Mouse (Mus musculus): Measurements from ENCODE around the gene Fgfr2. TPM values are rescaled to one million over a fixed set of nuclear protein-coding genes. Genes with fewer than 3 reads are reported as not detected.

Gene Fgfr2
- polyA plus RNA-seq, 1 experiment from 2014 or later: 24.9 TPM

DNA sequence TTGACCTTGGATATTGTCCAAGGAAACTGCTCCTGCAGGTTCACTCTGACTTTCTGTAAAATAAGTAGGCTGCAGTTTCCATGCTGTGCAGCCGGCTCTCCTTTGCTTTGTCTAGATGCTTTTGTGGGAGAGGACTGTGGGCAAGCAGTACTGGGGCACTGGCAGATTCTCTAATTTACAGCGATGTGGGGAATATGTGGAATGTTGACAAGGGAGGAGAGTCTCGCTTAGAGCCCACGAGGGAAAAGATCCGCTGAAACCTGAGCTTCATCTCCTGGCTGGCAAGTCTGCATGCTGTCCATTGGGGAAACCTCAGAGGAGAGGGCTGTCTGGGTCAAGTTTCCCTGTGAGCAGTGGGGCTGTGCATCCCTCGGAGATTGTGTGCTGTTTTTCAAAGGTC lies 2485.3 kb downstream of the Fgfr2 start:
- no peak for ATAC-seq (replicated peaks; ENCODE audit: insufficient number of reproducible peaks, low FRiP score, low TSS enrichment)
- no peak overlapping the region for H3K9ac ChIP-seq (ENCODE audit: low read depth, low read length)
- H3K27ac ChIP-seq (ENCODE audit: low read depth, low read length): no peak overlapping the region; the same call in 1 of the 2 replicates
- H3K4me2 ChIP-seq: no peak overlapping the region
- H3K4me3 ChIP-seq (ENCODE audit: low read depth, low read length): no peak overlapping the region
- WGBS (ENCODE audit: insufficient replicate concordance): 27% methylated on average over 6 of the region's 6 CpGs
- peaks cover 3% of the 10 kb centered on the region; the same call in 1 of the 2 replicates for H3K4me1 ChIP-seq (ENCODE audit: control insufficient read depth, insufficient read depth, low read length)
- no peaks in the 10 kb centered on the region for H3K36me3 ChIP-seq (ENCODE audit: control insufficient read depth, insufficient read depth, low read length)
- H3K9me3 ChIP-seq (replicated peaks; ENCODE audit: control insufficient read depth, low read length): no peaks in the 10 kb centered on the region
- no peaks in the 10 kb centered on the region for H3K27me3 ChIP-seq (ENCODE audit: control insufficient read depth, insufficient read depth, low read length)

DNA sequence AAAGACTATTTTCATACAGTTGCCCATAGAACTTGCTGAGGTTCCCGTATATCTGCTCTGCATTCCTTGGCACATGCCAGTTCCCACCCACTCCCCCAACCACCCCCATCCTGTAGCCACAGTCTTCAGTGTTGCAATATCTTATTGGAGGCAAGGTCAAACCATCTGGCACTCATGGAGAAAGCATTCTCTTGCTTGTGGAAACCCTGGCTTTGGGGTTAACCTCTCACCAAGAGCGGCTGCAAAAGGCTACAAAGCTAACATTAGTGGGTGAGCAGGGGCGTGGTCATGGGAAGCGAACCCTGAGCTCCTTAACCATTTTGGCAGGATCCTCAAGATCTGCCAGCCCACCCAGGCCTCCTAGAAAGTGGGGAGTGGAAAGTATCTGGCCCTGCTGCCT lies 2486.2 kb downstream of the Fgfr2 start:
- H3K9me3 ChIP-seq (replicated peaks; ENCODE audit: control insufficient read depth, low read length): no peaks in the 10 kb centered on the region
- WGBS (ENCODE audit: insufficient replicate concordance): 74% methylated on average over 4 of the region's 4 CpGs
- H3K27me3 ChIP-seq (ENCODE audit: control insufficient read depth, insufficient read depth, low read length): no peaks in the 10 kb centered on the region
- H3K36me3 ChIP-seq (ENCODE audit: control insufficient read depth, insufficient read depth, low read length): no peaks in the 10 kb centered on the region
- H3K27ac ChIP-seq (ENCODE audit: low read depth, low read length): no peak overlapping the region
- H3K9ac ChIP-seq (ENCODE audit: low read depth, low read length): no peak overlapping the region
- no peak overlapping the region for H3K4me2 ChIP-seq
- peaks cover 4% of the 10 kb centered on the region for H3K4me1 ChIP-seq (ENCODE audit: control insufficient read depth, insufficient read depth, low read length)
- no peak for ATAC-seq (replicated peaks; ENCODE audit: insufficient number of reproducible peaks, low FRiP score, low TSS enrichment)
- H3K4me3 ChIP-seq (ENCODE audit: low read depth, low read length): no peak overlapping the region

DNA sequence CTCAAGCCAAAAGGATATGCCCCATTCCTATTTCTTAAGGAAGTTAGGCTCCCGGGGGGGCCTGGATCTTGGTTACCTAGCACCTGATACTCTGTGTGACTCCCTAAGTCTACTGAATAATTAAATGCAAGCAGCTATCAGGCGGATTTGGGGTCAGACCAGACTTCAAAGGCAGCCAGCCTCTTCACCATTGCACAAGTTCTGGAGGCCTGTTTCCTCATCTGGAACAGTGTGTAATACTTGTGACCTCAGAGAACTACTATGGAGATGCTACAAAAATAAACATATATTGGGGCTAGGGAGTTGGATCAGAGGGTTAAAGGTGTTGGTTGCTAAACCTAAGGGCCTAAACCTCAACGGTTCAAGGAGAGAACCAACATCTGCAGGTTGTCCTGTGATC lies 2486.9 kb downstream of the Fgfr2 start:
- H3K9ac ChIP-seq (ENCODE audit: low read depth, low read length): no peak overlapping the region
- H3K27ac ChIP-seq (ENCODE audit: low read depth, low read length): no peak overlapping the region
- no peak for ATAC-seq (replicated peaks; ENCODE audit: insufficient number of reproducible peaks, low FRiP score, low TSS enrichment)
- no peak overlapping the region for H3K4me3 ChIP-seq (ENCODE audit: low read depth, low read length)
- H3K36me3 ChIP-seq (ENCODE audit: control insufficient read depth, insufficient read depth, low read length): no peaks in the 10 kb centered on the region
- H3K9me3 ChIP-seq (replicated peaks; ENCODE audit: control insufficient read depth, low read length): no peaks in the 10 kb centered on the region
- H3K4me2 ChIP-seq: no peak overlapping the region
- peaks cover 11% of the 10 kb centered on the region for H3K4me1 ChIP-seq (ENCODE audit: control insufficient read depth, insufficient read depth, low read length)
- 79% methylated on average over 3 of the region's 3 CpGs for WGBS (ENCODE audit: insufficient replicate concordance)
- H3K27me3 ChIP-seq (ENCODE audit: control insufficient read depth, insufficient read depth, low read length): no peaks in the 10 kb centered on the region

DNA sequence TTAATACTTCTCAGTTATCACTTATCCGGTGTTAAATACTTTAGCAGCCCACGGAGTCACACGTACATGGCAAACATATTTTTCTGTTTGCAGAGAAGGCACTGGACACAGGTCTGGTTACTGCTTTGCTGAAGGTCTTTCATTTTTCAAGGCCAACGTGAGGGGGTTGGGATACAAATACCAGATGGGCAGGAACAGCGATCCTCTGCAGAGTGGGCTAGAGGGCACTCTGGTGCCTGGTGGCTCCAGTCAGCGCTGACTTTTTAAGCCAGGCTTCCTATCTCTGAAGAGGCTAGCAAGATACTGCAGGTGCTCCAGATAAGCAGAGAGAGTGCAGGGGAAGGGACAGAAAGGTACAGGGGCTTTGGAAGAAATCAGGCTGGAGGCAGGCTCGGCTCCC lies 2487.9 kb downstream of the Fgfr2 start:
- Histone ChIP-seq H3K4me2 (no peak overlapping the region), H3K4me1 (ENCODE audit: control insufficient read depth, insufficient read depth, low read length) (peaks cover 14% of the 10 kb centered on the region), H3K4me3 (ENCODE audit: low read depth, low read length) (no peak overlapping the region), H3K27ac (ENCODE audit: low read depth, low read length) (no peak overlapping the region), H3K36me3 (ENCODE audit: control insufficient read depth, insufficient read depth, low read length) (no peaks in the 10 kb centered on the region), H3K9ac (ENCODE audit: low read depth, low read length) (no peak overlapping the region), H3K27me3 (ENCODE audit: control insufficient read depth, insufficient read depth, low read length) (no peaks in the 10 kb centered on the region), H3K9me3 (replicated peaks; ENCODE audit: control insufficient read depth, low read length) (no peaks in the 10 kb centered on the region)
- no peak for ATAC-seq (replicated peaks; ENCODE audit: insufficient number of reproducible peaks, low FRiP score, low TSS enrichment)
- 37% methylated on average over 7 of the region's 7 CpGs for WGBS (ENCODE audit: insufficient replicate concordance)

DNA sequence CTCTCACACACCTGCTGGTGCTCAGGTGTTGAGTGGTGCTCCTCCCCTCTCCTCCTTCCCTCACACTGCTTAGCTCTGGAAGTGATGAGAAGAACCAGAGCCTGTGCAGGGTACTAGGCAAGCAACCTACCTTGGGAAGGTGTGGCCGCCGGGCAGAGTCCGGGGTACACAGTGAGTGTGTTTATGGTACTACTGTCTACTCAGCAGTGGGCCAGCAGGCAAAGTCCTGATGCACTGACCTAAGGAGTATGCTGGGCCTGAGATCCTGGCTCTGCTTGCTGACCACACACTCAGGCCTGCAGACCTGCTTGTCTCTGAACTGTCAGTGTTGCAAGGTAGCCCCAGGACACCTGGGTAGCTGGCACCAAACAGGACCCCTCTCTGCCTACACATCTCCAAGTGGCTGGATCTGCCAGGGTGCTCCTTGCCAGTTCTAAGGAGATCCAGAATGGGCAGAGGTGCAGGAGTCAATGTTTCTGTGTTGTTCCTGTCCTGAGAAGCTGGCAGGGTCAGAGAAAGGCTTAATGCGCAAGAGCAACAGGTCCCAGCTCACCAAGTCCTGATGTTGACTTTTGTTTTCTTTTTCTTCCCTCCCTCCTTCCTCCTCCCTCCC lies 2488.8 kb downstream of the Fgfr2 start:
- H3K27ac ChIP-seq (ENCODE audit: low read depth, low read length): no peak overlapping the region
- no peak overlapping the region for H3K4me2 ChIP-seq
- peaks cover 15% of the 10 kb centered on the region for H3K4me1 ChIP-seq (ENCODE audit: control insufficient read depth, insufficient read depth, low read length)
- WGBS (ENCODE audit: insufficient replicate concordance): 83% methylated on average over 4 of the region's 4 CpGs
- H3K4me3 ChIP-seq (ENCODE audit: low read depth, low read length): no peak overlapping the region
- H3K9ac ChIP-seq (ENCODE audit: low read depth, low read length): no peak overlapping the region
- ATAC-seq (replicated peaks; ENCODE audit: insufficient number of reproducible peaks, low FRiP score, low TSS enrichment): no peak
- H3K27me3 ChIP-seq (ENCODE audit: control insufficient read depth, insufficient read depth, low read length): no peaks in the 10 kb centered on the region
- no peaks in the 10 kb centered on the region for H3K9me3 ChIP-seq (replicated peaks; ENCODE audit: control insufficient read depth, low read length)
- H3K36me3 ChIP-seq (ENCODE audit: control insufficient read depth, insufficient read depth, low read length): no peaks in the 10 kb centered on the region

DNA sequence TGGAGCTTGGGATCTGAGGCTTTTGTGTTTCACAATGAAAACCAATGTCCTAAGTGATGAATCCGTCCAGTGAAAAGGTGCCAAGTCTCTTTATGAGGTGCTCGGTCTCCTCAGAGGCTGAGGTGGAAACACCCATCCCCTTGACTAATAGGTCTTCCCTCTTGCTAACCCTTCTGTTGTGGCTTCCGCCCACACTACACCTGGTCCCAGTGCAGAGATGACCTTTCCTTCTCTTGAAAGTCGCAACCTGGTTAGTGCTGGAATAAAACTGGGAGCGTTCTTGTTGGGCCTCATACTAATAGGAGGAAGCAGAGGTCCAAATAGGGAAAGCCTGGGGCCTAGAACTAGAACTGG lies 2490.8 kb downstream of the Fgfr2 start:
- Histone ChIP-seq H3K4me1 (ENCODE audit: control insufficient read depth, insufficient read depth, low read length) (peaks cover 24% of the 10 kb centered on the region), H3K27me3 (ENCODE audit: control insufficient read depth, insufficient read depth, low read length) (no peaks in the 10 kb centered on the region), H3K9me3 (replicated peaks; ENCODE audit: control insufficient read depth, low read length) (no peaks in the 10 kb centered on the region), H3K36me3 (ENCODE audit: control insufficient read depth, insufficient read depth, low read length) (no peaks in the 10 kb centered on the region), H3K4me3 (ENCODE audit: low read depth, low read length) (no peak overlapping the region), H3K27ac (ENCODE audit: low read depth, low read length) (no peak overlapping the region), H3K4me2 (no peak overlapping the region), H3K9ac (ENCODE audit: low read depth, low read length) (no peak overlapping the region)
- ATAC-seq (replicated peaks; ENCODE audit: insufficient number of reproducible peaks, low FRiP score, low TSS enrichment): no peak
- WGBS (ENCODE audit: insufficient replicate concordance): 82% methylated on average over 5 of the region's 5 CpGs

DNA sequence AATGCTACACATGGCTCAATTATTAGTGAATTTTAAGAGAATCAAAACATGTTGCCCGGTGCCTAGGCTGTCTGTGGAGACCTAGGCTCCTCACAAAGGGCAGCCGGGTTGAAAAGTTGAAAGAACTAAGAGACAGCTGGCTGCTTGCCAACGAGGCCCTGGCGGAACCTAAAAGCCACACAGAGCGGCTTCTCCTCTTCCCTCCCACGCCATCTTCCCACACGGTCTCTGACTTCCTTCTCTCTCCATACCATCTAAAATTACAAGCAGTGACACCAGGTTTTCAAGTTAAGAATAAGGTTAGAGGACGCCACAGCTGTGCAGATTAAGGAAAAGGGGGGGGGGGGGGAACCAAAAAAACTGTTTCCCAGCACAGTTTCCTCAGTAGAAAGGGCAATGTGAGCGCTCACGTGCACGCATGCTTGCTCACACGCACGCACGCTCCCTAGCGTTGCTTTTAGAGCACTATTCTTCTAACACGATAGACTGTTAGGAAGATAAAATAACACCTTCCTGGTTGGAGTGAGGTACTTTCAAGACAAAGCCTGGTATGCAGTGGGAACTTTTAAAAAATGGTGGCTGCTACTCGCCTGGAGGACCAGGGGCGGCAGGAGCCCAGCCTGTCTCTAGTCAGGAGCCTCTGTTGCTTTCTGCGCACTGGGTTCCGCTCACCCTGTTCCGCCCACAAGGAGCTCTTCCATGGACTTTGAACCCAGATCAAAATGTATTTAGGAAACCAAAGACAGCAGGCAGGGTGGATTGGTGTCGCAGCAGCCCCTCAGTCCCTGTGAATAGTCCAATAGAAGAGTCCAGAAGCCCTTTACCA lies 2491.4 kb downstream of the Fgfr2 start:
- H3K36me3 ChIP-seq (ENCODE audit: control insufficient read depth, insufficient read depth, low read length): no peaks in the 10 kb centered on the region
- no peaks in the 10 kb centered on the region for H3K27me3 ChIP-seq (ENCODE audit: control insufficient read depth, insufficient read depth, low read length)
- no peak overlapping the region for H3K4me3 ChIP-seq (ENCODE audit: low read depth, low read length)
- WGBS (ENCODE audit: insufficient replicate concordance): 58% methylated on average over 22 of the region's 22 CpGs
- H3K9me3 ChIP-seq (replicated peaks; ENCODE audit: control insufficient read depth, low read length): no peaks in the 10 kb centered on the region
- H3K27ac ChIP-seq (ENCODE audit: low read depth, low read length): peak overlapping the region; percentile 22; the same call in 1 of the 2 replicates
- H3K4me1 ChIP-seq (ENCODE audit: control insufficient read depth, insufficient read depth, low read length): peaks cover 24% of the 10 kb centered on the region
- H3K4me2 ChIP-seq: no peak overlapping the region
- no peak overlapping the region for H3K9ac ChIP-seq (ENCODE audit: low read depth, low read length)
- ATAC-seq (replicated peaks; ENCODE audit: insufficient number of reproducible peaks, low FRiP score, low TSS enrichment): 0 out of 2 replicates have a peak, but pooled peaks have one; percentile 23

DNA sequence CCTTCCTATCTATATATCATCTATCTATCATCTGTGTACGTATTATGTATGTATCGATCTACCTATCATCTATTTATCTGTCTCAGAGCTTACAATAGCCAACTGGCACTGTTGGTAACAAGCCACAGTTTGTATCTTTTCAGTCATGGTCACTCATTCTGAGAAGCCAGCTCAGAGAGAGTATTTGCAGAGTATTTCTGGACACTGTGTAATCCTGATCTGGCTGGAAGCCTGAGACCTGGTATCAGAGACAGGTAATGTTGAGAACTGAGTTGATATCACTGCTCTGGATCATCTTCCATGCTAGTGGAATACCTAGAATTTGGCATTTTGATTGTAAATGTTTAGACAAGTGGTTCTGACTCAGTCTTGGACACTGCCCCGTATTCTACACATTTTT lies 2492.2 kb downstream of the Fgfr2 start:
- Histone ChIP-seq H3K4me1 (ENCODE audit: control insufficient read depth, insufficient read depth, low read length) (peaks cover 24% of the 10 kb centered on the region), H3K36me3 (ENCODE audit: control insufficient read depth, insufficient read depth, low read length) (no peaks in the 10 kb centered on the region), H3K27me3 (ENCODE audit: control insufficient read depth, insufficient read depth, low read length) (no peaks in the 10 kb centered on the region), H3K9ac (ENCODE audit: low read depth, low read length) (no peak overlapping the region), H3K27ac (ENCODE audit: low read depth, low read length) (no peak overlapping the region), H3K9me3 (replicated peaks; ENCODE audit: control insufficient read depth, low read length) (no peaks in the 10 kb centered on the region), H3K4me2 (no peak overlapping the region), H3K4me3 (ENCODE audit: low read depth, low read length) (no peak overlapping the region)
- WGBS (ENCODE audit: insufficient replicate concordance): 91% methylated on average over 3 of the region's 3 CpGs
- no peak for ATAC-seq (replicated peaks; ENCODE audit: insufficient number of reproducible peaks, low FRiP score, low TSS enrichment)

DNA sequence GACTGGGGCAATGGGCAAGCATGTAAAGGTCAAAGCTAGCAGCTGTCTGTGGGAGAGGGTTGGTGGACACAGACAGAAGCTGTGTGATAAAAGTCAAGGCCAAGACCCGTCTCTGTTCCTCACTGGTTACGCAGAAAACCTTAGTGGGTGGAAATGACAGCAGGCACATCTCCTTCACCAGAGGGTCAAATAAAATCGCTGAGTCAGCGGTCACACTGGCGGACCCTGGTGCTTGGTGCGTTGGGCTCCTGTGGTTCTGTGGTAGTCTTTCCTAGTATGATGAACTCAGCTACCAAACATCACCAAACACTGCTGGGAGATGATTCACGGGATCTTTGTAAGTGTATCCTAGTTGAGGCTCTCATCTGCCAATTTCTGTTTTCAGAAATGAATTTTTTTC lies 2493.2 kb downstream of the Fgfr2 start:
- H3K4me3 ChIP-seq (ENCODE audit: low read depth, low read length): no peak overlapping the region
- H3K9ac ChIP-seq (ENCODE audit: low read depth, low read length): no peak overlapping the region
- H3K27me3 ChIP-seq (ENCODE audit: control insufficient read depth, insufficient read depth, low read length): no peaks in the 10 kb centered on the region
- 86% methylated on average over 7 of the region's 7 CpGs for WGBS (ENCODE audit: insufficient replicate concordance)
- peaks cover 27% of the 10 kb centered on the region for H3K4me1 ChIP-seq (ENCODE audit: control insufficient read depth, insufficient read depth, low read length)
- no peak for ATAC-seq (replicated peaks; ENCODE audit: insufficient number of reproducible peaks, low FRiP score, low TSS enrichment)
- no peaks in the 10 kb centered on the region for H3K36me3 ChIP-seq (ENCODE audit: control insufficient read depth, insufficient read depth, low read length)
- no peak overlapping the region for H3K4me2 ChIP-seq
- H3K27ac ChIP-seq (ENCODE audit: low read depth, low read length): no peak overlapping the region
- H3K9me3 ChIP-seq (replicated peaks; ENCODE audit: control insufficient read depth, low read length): no peaks in the 10 kb centered on the region

All from heart, embryonic 11.5 days (tissue).